Mouse (Mus musculus): ENCODE data around the gene Nadk.
"Not testable (repeated sequence)": the region's sequence is repeated elsewhere in the genome, so short reads cannot be mapped to it uniquely, and the experiment has no call there.

Nadk gene

GRCm38 (mm10) chr4:155570315-155570714, 8.1 kb downstream of the Nadk start:
- not testable (repeated sequence) for DNase-seq (ENCODE audit: low spot score)

GRCm38 (mm10) chr4:155571442-155571841, 9.3 kb downstream of the Nadk start:
- DNase-seq (ENCODE audit: low spot score): no peak

DNA sequence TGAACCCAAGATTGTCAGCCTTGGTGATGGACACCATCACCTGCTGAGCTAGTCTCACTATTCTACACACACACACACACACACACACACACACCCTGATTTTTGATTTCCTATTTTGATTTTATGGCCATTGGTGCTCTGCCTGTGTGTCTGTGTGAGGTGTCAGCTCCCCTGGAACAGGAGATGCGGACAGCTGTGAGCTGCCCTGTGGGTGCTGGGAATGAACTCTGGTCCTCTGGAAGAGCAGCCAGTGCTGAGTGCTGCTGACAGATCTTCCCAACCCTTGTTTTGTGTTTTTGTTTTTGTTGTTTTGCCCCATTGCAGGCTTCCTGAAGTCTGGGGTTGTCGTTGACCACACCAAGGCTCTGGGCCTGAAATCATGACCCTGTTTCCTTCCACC, 11.0 kb downstream of the Nadk start:
- DNase-seq (ENCODE audit: low spot score): no peak

GRCm38 (mm10) chr4:155573876-155574275, 11.7 kb downstream of the Nadk start:
- DNase-seq (ENCODE audit: low spot score): no peak

DNA sequence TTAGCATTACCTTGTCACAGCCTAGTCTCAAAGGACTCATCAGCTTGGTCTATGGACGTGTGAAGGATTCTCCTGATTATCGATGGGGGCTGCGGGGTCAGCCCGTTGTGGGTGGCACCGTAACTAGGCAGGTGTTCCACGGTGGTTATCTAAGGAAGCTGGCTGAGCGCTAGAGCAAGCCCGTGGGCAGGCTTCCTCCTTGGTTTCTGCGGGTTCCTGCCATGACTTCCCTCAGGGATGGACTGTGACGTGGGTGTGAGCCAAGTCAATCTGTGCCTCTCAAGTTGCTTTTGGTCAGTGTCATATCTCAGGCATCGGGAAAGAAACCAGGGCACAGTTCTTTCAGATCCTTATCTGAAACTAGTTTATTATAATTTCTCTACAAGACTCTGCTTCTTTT, 12.8 kb downstream of the Nadk start:
- no peak for DNase-seq (ENCODE audit: low spot score)

DNA sequence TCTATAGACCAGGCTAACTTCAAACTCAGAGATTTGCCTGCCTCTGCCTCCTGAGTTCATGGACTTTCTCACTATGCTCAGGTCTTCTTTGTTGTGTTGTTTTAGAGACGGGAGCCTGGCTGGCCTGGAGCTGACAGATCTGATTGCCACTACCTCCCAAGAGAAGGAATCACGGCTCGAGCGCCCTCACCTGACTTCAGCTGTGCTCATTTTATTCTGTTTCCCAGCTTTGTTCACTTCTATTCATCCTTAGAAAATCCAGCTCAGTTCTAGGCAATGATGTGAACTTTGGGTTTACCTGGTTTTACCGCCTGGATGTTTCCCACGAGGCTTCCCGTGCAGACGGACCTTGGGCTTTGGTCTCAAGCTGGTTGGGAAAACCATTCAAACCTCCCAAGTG, 13.3 kb downstream of the Nadk start:
- DNase-seq (ENCODE audit: low spot score): no peak

GRCm38 (mm10) chr4:155577132-155577531, 15.0 kb downstream of the Nadk start:
- no peak for DNase-seq (ENCODE audit: low spot score)

DNA sequence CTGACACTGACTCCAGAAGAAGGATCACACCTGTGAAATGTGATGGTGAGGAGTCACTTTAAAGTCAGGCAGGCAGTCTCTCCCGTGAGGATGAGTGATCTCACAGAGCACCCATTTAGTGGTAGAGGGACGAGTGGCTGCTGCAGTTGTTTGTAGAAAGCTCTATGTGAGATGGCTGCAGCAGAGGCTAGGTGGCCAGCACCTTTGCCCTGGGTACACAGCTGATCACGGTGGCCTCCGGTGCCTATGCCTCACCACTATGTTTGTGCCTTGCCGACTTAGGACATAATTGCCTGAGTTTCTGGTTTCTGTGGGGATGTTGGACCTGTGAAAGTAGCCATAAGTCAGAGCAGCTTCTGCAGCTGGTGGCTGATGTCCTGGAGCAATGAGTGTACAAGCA, 15.6 kb downstream of the Nadk start:
- no peak for DNase-seq (ENCODE audit: low spot score)

DNA sequence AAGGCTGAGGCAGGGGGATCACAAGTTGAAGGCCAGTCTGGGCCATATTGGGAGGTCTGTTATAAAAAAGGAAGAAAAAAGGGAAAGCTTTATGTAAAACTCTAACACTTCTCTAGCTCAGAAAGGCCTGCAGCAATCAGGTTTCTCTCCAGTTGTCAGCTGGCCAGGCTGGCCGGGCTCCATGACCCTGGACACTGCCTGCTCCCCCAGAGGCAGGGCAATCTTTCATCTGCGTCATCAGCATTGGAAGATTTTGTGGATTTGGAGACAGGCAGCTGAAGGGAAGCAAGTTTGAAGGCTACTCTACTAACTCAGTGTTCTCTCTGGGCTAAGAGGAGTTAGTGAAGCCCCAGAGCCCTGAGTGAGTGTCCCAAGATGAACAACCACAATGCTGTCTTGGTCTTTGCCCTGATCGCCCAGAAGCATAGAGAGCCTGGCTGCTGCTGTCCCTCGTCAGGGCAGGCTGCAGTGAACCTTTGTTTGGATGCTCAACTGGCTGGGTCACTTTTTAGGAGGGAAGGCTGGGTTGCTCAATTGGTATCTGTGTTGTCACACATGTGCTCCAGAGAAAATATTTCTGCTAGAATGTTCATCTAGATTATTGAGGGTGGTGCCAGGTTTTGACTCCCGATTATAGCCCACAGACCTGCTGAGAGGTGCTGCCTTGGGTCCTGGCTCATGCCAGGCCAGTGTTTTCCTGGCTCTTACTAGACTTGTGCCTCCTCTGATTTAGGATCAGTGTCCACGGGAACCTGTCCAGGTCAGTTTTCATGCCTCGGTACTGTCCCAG, 16.4 kb downstream of the Nadk start:
- DNase-seq (ENCODE audit: low spot score): peak; percentile 44

GRCm38 (mm10) chr4:155580420-155580819, 18.2 kb downstream of the Nadk start:
- no peak for DNase-seq (ENCODE audit: low spot score)

DNA sequence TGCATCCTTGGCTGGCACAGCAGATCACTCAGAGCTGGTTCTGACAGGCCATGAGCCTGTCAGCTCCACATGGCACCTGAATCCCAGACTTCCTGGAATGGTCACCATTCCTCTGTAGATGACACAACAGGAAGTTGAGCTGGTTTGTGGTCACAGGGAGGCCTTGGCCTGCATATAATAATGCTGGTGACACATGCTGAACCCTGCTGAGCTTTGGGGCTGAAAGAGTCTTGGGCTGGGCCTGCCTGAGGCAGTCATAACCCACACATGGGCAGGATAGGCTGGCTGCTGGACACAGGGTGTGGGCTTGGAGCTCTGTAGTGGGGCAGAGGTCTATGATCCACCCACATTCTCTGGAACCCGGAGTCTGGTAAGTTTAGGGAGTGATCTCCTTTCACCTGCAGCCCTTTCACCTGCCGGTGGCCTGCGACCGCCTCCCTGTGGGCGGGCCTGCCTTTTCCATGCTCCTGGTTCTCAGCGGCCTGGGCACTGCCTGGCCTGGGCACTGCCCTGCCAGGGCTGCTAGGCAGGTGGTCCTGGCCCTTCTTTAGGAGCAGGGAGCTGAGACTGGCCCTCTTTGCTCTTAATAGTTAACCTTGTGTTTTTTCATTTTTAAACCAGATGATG, 20.2 kb downstream of the Nadk start:
- DNase-seq (ENCODE audit: low spot score): no peak

- DNase-seq (ENCODE audit: low spot score): no peak
Observed at GRCm38 (mm10) chr4:155589356-155589755, 27.2 kb downstream of the Nadk start.

DNA sequence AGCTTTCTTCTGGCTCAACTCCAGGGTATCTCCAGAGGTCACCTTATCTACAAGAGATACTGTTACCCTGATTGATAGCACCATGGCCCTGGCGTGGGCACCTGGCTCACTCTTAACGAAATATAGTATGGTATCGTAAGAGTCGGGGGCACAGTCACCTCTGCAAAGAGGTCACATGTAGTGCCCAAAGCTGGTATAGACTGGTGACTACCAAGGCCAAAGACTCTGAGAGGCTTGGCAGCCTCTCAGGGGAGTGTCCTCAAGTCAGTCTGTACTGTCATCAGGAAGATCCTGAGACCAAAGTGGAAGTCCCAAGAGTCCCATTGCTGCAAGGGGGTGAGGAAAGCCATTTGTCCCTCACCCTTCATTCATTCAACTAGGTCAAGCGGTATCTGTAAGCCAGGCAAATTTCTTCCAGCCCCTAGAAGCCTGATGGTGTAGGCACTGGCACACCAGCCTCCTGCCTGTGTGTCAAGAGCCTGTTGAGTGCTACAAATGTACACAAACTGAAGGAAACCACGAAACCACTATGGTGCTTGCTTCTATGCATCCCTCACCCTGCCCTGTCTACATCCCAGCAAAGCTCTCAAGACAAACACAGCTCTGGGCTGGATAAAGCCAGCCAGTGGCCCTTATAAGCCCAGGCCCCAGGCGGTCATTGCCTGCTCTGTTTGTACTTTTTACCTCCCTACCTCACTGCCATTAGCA, 29.0 kb downstream of the Nadk start:
- no peak for DNase-seq (ENCODE audit: low spot score)

DNA sequence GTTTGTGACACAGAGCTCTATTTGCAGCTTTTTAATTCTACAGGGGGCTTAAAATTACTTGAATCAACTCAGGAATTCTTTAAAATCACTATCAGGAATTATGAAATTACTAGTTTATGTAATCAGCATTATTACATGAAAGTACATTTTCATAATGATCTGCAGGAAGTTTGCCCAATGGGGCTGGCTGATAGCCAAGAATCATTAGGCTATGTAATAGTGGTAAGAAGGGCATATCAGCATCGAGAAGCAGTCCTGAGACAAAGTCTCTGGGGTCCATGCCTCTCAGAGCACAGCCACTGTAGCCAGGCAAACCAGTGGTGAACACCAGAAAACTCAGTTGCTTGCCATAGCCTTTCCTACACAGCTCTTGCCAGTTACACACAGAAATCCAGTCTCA, 31.6 kb downstream of the Nadk start:
- DNase-seq (ENCODE audit: low spot score): no peak

DNA sequence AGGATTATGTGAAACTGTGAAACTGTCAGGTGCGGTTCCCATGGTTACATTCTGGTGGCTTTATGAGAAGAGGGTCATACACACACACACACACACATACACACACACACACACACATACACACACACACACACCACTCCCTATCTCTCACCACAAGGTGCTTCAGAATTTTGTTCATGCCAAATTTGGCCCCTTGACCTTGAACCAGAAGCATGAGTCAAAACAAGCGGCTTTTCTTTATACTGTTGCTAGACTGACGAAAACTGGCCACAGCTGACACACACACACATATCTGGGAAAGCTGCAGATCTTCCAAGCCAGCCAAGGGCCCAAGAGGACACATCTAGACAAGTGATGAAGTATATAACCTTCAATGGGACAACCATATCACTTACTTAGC, 33.6 kb downstream of the Nadk start:
- no peak for DNase-seq (ENCODE audit: low spot score)

DNA sequence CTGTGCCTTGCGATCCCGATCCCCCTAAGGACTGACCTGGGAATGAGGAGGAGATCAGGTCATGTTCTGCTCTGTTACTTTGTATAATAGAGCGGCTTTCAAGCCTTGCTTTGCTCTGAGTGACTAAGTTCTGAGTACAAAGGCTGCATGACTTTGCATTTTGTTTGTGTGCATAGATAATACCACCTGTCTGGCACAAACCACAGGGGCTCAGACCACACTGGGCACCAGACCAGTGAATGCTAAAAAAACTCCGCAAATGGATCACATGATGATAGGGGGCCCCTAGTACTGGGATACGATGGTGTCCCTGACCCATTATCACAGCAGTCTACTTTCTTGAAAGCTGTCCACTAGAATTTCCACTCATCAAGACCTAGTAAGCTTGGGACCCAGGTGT, 34.4 kb downstream of the Nadk start:
- DNase-seq (ENCODE audit: low spot score): no peak

GRCm38 (mm10) chr4:155598536-155598935, 36.4 kb downstream of the Nadk start:
- no peak for DNase-seq (ENCODE audit: low spot score)

GRCm38 (mm10) chr4:155599901-155600825, 38.0 kb downstream of the Nadk start:
- DNase-seq (ENCODE audit: low spot score): no peak

DNA sequence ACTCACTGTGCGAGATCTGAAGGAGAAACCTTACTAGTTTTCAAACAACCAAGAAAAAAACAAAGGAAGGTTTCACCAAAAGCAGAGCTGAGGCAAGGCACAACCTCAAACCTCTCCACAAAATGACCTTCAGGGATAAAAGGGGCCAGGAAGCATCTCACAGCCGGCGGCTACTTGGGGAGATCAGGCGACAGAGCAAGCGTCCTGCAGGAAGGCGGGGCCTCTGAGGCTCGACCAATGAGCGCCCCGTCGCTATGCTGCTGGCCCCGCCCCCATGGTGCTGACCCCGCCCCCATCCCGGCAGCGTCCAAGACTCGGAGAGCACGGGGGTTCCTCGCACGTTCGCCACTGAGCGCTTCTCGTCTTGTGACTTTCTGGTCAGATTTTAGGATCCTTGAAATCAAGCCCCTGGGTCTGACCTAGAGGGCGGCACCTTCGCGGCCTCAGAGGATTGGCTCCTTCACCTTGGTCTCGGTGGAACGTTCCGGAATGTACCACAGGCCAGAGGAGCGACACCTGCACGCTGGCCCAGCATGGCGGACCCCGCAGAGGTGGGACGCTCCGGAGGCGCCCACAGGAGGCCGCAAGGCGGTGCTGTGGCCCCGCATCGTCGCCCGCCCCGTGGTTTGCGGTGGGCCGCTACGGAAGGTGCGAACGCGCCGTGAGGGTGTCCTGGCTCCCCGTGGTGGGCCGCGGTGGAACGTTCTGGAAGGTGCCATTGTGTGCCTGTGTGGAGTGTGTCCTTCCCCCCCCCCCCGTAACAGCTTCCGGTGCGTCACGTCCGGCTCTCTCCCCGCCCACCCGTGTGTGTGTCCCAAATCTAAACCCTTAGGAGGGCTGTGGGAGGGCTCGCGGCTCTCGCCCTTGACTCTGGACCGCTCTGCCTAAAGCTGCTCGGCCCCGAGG, 39.2 kb downstream of the Nadk start, which contains the start of gene Slc35e2:
Gene Slc35e2, plus strand, starts transcription at position 326 of the 906 bp plus-strand sequence.
- DNase-seq (ENCODE audit: low spot score): peak; percentile 97

DNA sequence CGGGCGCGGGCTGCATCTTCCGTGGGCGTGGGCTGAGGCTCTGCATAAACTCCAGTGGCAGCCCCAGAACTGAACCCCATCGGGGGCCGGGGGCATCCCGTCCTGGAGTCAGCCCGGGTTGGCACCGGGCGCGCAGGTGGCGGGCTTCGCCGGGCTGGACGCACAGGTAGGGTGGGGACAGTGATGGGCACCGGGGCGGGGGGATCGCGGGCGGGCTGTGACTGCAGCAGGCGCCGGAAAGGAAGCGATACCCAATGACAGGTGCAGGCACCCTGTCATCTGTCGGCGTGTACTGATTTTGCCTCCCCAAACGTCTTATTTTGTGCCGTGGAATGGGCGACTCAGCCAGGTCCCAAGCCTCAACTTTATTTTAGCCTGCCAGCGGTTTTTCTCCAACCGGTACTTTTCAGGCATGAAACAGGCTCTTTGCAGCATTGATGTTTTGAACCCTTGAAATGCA, 39.8 kb downstream of the Nadk start:
- DNase-seq (ENCODE audit: low spot score): no peak

GRCm38 (mm10) chr4:155602753-155603152, 40.6 kb downstream of the Nadk start:
- DNase-seq (ENCODE audit: low spot score): no peak

Measured in ovary, postnatal 10 days (tissue).